Mouse (Mus musculus) liver, embryonic 14.5 days (tissue): ENCODE results near the gene Rimbp2. TPM values are rescaled to one million over a fixed set of nuclear protein-coding genes. Genes with fewer than 3 reads are reported as not detected.

ENCODE experiments used
- ATAC-seq: fragments of 200-750 bp; cut with Nextera tagmentation; 2 replicates; pipeline ENCODE4 v1.8.0; 2017; ENCODE audit warnings: moderate number of reproducible peaks, mild to moderate bottlenecking, moderate library complexity; ENCODE audit not compliant: insufficient read depth
- DNase-seq, 3 experiments: peaks; one replicate each; pipeline ENCODE4 v3.0.0-alpha.2; 2012 to 2013; ENCODE audit warnings: low read depth in 3 of 3, low spot score in 3 of 3
- H3K27ac ChIP-seq: fragments of 300-500 bp; sonication (generic); 2 replicates; pipeline ENCODE4 v1.5.1; 2014; ENCODE audit warnings: moderate library complexity, mild to moderate bottlenecking, control low read depth, inconsistent platforms
- H3K27me3 ChIP-seq: fragments of 300-500 bp; sonication (generic); 2 replicates; pipeline ENCODE4 v1.6.1; 2014; ENCODE audit warnings: mild to moderate bottlenecking, low read length, moderate library complexity; ENCODE audit not compliant: control insufficient read depth, insufficient read depth
- H3K36me3 ChIP-seq: fragments of 300-500 bp; sonication (generic); replicated peaks from 2 replicates; pipeline ENCODE4 v1.6.1; 2014; ENCODE audit warnings: low read depth; ENCODE audit not compliant: control insufficient read depth, insufficient read depth
- H3K4me1 ChIP-seq, 2 experiments: fragments of 200-500 bp in 1 of 2; fragments of 300-500 bp in 1 of 2; sonication (generic) in 1 of 2; replicated peaks; 2 replicates each; pipeline ENCODE4 v1.6.1; 2012 to 2014; ENCODE audit warnings: antibody characterized with exemption in 1 of 2, inconsistent platforms in 1 of 2, low read length in 1 of 2; ENCODE audit not compliant: control insufficient read depth in 2 of 2, insufficient read depth in 2 of 2
- H3K4me2 ChIP-seq: fragments of 300-500 bp; sonication (generic); 2 replicates; pipeline ENCODE4 v1.6.1; 2014; ENCODE audit warnings: low read depth, mild to moderate bottlenecking, control low read depth, moderate library complexity
- H3K4me3 ChIP-seq, 2 experiments: fragments of 200-500 bp in 1 of 2; fragments of 300-500 bp in 1 of 2; sonication (generic) in 1 of 2; 2 replicates each; pipeline ENCODE4 v1.5.1; 2012 to 2014; ENCODE audit warnings: low read depth in 2 of 2, low read length in 2 of 2, mild to moderate bottlenecking in 2 of 2, control low read depth in 1 of 2, inconsistent platforms in 1 of 2, moderate library complexity in 1 of 2; ENCODE audit not compliant: insufficient read depth in 1 of 2
- H3K9ac ChIP-seq: fragments of 300-500 bp; sonication (generic); replicated peaks from 2 replicates; pipeline ENCODE4 v1.6.1; 2014; ENCODE audit warnings: mild to moderate bottlenecking, control low read depth, moderate library complexity
- H3K9me3 ChIP-seq: fragments of 300-500 bp; sonication (generic); 2 replicates; pipeline ENCODE4 v1.6.1; 2016; ENCODE audit warnings: low read length, mixed read lengths; ENCODE audit not compliant: control insufficient read depth
- CTCF ChIP-seq: IDR thresholded peaks from 2 replicates; pipeline ENCODE4 v1.5.1; 2016; ENCODE audit warnings: antibody characterized with exemption, low read depth, control low read depth
- EP300 ChIP-seq: IDR thresholded peaks from 2 replicates; pipeline ENCODE4 v1.6.1; 2016; ENCODE audit warnings: antibody characterized with exemption, low read depth
- WGBS: fragments of 180-500 bp; shearing (Covaris S2); extraction: QIAGEN DNeasy Blood & Tissue Kit; methylation state at CpG from one replicate; pipeline ENCODE4 v1.1.7; 2014; ENCODE audit not compliant: insufficient replicate concordance; 5-methylcytosine and 5-hydroxymethylcytosine counted together
- polyA plus RNA-seq, 2 experiments: library from polyadenylated mRNA; depleted of rRNA in 1 of 2; stranded (reverse) in 1 of 2; unstranded in 1 of 2; fragments of >200 nt; fragmentation: Nextera tagmentation in 1 of 2; extraction: Ambion mirVana in 1 of 2; gene quantifications; 2 replicates each; pipeline versions ENCODE4 v1.2.1 to v1.2.3; 2012 to 2014

Gene Rimbp2
- polyA plus RNA-seq, 2 experiments = 0.01 TPM; not detected in 1

DNA sequence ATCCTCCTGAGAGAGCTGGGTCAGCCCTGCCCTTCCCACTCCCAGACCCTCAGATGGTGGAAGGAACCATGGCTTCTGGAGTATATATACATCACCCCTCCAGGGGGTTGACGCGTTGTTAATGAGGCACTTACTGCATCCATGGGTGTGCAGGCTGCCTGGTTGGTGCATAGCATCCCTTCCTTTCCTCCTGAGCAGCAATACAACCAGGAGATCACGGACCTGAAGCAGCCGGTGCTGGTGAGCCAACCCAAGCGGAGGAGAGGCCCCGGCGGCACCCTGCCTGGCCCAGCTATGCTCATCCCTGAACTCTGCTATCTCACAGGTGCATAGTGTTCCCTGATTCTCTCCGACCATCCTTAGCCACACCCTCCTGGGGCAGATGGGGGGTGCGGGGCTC, 208.1 kb downstream of the Rimbp2 start:
- Histone ChIP-seq H3K36me3 (no peaks in the 10 kb centered on the region), H3K4me2 (no peak overlapping the region), H3K4me3 (no peak overlapping the region), H3K27me3 (no peaks in the 10 kb centered on the region), H3K4me1 (no peaks in the 10 kb centered on the region), H3K27ac (no peak overlapping the region), H3K9ac (no peak overlapping the region), H3K9me3 (no peaks in the 10 kb centered on the region)
- ATAC-seq = no peak
- 67% methylated on average over 9 of the region's 9 CpGs for WGBS
- no peak for DNase-seq
- TF ChIP-seq CTCF (no peak), EP300 (no peak)

DNA sequence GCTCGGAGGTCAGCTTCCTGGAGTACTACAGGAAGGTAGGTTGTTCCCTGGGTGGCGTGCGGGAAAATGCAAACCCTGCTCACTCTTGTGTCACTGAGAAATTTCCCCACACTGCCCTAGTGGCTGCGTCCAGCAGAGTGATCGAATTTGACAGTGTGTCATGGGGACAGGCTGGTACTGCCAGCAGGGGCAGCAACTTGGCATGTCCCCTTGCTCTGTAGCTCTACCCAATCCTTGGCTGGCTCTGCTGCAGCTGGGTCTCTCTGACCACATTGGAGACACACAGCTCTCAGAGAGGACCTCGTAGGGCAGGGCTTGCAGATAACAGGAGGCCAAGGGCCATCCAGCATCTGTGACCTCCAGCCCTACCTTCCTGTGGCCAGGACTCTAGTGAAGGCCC, 208.9 kb downstream of the Rimbp2 start:
- no peaks in the 10 kb centered on the region for H3K9me3 ChIP-seq
- ATAC-seq (no peak), DNase-seq (no peak)
- no peak overlapping the region for H3K27ac ChIP-seq
- H3K4me1 ChIP-seq = no peaks in the 10 kb centered on the region
- 60% methylated on average over 6 of the region's 6 CpGs for WGBS
- no peaks in the 10 kb centered on the region for H3K27me3 ChIP-seq
- TF ChIP-seq CTCF = no peak
- TF ChIP-seq EP300 = no peak
- no peak overlapping the region for H3K4me2 ChIP-seq
- H3K4me3 ChIP-seq = no peak overlapping the region
- H3K36me3 ChIP-seq = no peaks in the 10 kb centered on the region
- H3K9ac ChIP-seq = no peak overlapping the region

DNA sequence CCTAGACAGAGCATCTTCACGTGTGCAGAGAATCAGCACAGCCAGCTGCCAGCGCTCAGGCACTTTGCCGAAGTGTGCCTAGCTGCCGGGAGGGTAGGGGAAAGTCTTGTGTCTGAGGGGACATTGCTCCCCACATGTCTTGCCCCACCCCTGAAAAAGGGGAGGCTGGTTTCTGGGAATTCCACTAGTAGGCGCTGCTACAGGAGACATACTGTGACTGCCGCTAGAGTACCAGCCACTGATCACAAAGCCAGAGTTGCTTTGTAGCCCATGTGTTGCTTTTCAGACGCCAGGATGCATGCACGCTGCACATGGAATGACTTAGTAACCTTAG, 213.5 kb downstream of the Rimbp2 start:
- H3K9me3 ChIP-seq = no peaks in the 10 kb centered on the region
- no peak for ATAC-seq
- WGBS = 36% methylated on average over 8 of the region's 8 CpGs

DNA sequence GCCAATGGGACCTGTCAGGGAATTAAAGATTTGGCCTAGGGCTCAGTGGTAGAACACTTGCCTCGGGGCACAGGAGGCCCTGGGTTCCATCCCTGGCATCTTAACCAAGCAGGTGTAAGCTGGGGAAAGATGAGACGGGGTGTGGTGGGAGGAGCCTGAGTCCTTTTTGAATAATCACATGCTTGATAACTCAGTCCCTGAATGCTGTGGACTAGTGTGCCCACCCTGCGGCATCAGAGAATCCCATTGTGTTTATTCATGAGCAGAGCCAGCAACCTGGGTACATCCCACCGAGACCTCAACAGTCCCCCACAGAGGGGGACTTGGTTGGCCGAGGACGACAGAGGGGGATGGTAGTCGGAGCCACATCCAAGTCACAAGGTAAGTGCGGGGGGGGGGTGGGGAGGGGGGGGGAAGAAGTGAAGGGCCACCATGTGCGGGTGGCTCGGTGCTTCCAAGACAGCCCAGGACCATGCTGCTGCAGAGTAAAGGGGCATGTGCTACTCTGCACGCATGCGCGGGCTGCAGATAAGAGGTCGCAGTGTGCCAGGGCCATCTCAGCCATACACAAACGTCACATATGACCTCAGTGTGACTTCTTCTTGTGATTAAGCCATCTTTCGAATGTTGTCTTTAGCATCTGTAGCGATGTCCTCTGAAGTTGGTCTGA, 214.0 kb downstream of the Rimbp2 start:
- H3K9me3 ChIP-seq = no peaks in the 10 kb centered on the region
- 43% methylated on average over 15 of the region's 17 CpGs for WGBS
- no peak overlapping the region for H3K4me2 ChIP-seq
- H3K36me3 ChIP-seq = no peaks in the 10 kb centered on the region
- no peak for TF ChIP-seq CTCF
- no peak for TF ChIP-seq EP300
- no peaks in the 10 kb centered on the region for H3K4me1 ChIP-seq
- H3K27ac ChIP-seq = no peak overlapping the region
- no peak overlapping the region for H3K9ac ChIP-seq
- no peak for DNase-seq
- H3K27me3 ChIP-seq = no peaks in the 10 kb centered on the region
- H3K4me3 ChIP-seq = no peak overlapping the region
- ATAC-seq = no peak

More for the DNA sequence above, 213.5 kb downstream of the Rimbp2 start:
- H3K4me2 ChIP-seq = no peak overlapping the region
- H3K9ac ChIP-seq = no peak overlapping the region
- no peaks in the 10 kb centered on the region for H3K36me3 ChIP-seq
- no peak overlapping the region for H3K27ac ChIP-seq
- H3K4me1 ChIP-seq = no peaks in the 10 kb centered on the region
- no peak for DNase-seq
- TF ChIP-seq CTCF (no peak), EP300 (no peak)
- no peak overlapping the region for H3K4me3 ChIP-seq
- no peaks in the 10 kb centered on the region for H3K27me3 ChIP-seq

DNA sequence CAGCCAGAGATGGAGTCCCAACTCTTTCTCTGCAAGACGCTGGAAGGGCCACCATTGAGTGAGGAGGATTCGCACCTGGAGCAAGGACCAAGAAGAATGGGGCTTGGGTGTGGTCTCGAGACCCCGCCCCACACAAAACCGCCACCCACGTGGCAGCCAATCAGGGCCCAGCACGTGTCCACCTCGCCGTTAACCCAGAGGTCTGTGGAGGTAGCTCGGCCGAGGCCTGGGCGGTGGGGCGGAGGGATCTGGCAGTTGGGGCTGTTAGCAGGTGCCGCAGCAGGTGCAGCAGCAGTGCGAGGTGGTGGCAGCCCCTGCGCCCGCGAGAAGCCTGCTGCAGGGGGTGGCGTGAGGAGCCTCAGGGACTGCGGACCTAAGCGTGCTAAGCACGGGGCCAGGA, 217.4 kb downstream of the Rimbp2 start:
- Histone ChIP-seq H3K9ac (no peak overlapping the region), H3K36me3 (no peaks in the 10 kb centered on the region), H3K9me3 (no peaks in the 10 kb centered on the region), H3K27ac (no peak overlapping the region), H3K27me3 (no peaks in the 10 kb centered on the region), H3K4me2 (no peak overlapping the region), H3K4me3 (no peak overlapping the region), H3K4me1 (no peaks in the 10 kb centered on the region)
- DNase-seq (no peak), ATAC-seq (no peak)
- 59% methylated on average over 22 of the region's 22 CpGs for WGBS
- TF ChIP-seq EP300 (no peak), CTCF (no peak)
